Mouse (Mus musculus): ENCODE data around the gene Mbnl1.
A peak's percentile ranks its signal among the peaks of the same experiment; 100 is the strongest.

DNA sequence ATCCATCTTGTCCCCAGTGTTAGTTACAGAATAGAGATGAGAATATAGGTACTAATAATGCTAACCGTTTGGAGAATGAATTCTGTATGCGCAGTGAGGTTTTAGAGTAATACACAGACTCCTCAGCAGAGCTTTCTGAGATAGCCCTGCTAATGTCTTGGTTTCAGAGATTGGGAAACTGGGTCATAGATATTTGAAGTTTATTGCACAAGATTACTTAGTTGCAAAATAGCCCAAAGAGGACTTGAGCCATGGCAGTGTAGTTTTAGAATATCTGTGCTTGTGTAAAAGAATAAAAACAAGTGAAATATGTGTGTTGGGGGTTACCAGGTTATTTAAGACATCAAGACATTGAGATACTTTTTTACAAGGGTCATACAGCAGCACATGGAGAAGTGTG, 35.3 kb downstream of the Mbnl1 start:
- no peak for TF ChIP-seq CTCF (IDR thresholded peaks at IDR 0.05)
- TF ChIP-seq EP300 (IDR thresholded peaks at IDR 0.05): peak; percentile 81
